Mouse (Mus musculus): ENCODE measurements around the gene Gm21987.
"Not testable (repeated sequence)": the region's sequence is repeated elsewhere in the genome, so short reads cannot be mapped to it uniquely, and the experiment has no call there.

The Gm21987 gene

GRCm38 (mm10) chr16:38346529-38347325 is at the start of gene Gm21987, which contains the start of gene Cox17:
TSS of gene Gm21987 (plus strand) at chr16:38347040.
TSS of gene Cox17 (plus strand) at chr16:38346991.
- peak; percentile 84 for DNase-seq (ENCODE audit: low spot score)

GRCm38 (mm10) chr16:38298410-38298809 is 48.4 kb upstream of the Gm21987 start:
- DNase-seq (ENCODE audit: low spot score): no peak

- DNase-seq (ENCODE audit: low spot score): no peak
These were observed 44.5 kb upstream of the Gm21987 start for GRCm38 (mm10) chr16:38302367-38302766.

GRCm38 (mm10) chr16:38304460-38305194 is 42.2 kb upstream of the Gm21987 start:
- DNase-seq (ENCODE audit: low spot score): no peak

GRCm38 (mm10) chr16:38306571-38307220 is 40.1 kb upstream of the Gm21987 start:
- DNase-seq (ENCODE audit: low spot score): no peak

- DNase-seq (ENCODE audit: low spot score): no peak
These were observed 39.6 kb upstream of the Gm21987 start for GRCm38 (mm10) chr16:38307221-38307605.

- no peak for DNase-seq (ENCODE audit: low spot score)
These were observed 39.2 kb upstream of the Gm21987 start for GRCm38 (mm10) chr16:38307651-38308050.

- no peak for DNase-seq (ENCODE audit: low spot score)
These were observed 38.6 kb upstream of the Gm21987 start for GRCm38 (mm10) chr16:38308195-38308594.

- DNase-seq (ENCODE audit: low spot score): no peak
These were observed 28.3 kb upstream of the Gm21987 start for GRCm38 (mm10) chr16:38318492-38318891.

- DNase-seq (ENCODE audit: low spot score): no peak
These were observed 27.8 kb upstream of the Gm21987 start for GRCm38 (mm10) chr16:38319087-38319486.

- DNase-seq (ENCODE audit: low spot score): peak; percentile 5
These were observed 25.3 kb upstream of the Gm21987 start for GRCm38 (mm10) chr16:38321452-38321935.

GRCm38 (mm10) chr16:38324311-38324710 is 22.5 kb upstream of the Gm21987 start:
- no peak for DNase-seq (ENCODE audit: low spot score)

GRCm38 (mm10) chr16:38326778-38327397 is 20.0 kb upstream of the Gm21987 start:
- no peak for DNase-seq (ENCODE audit: low spot score)

GRCm38 (mm10) chr16:38329340-38329739 is 17.5 kb upstream of the Gm21987 start:
- no peak for DNase-seq (ENCODE audit: low spot score)

- DNase-seq (ENCODE audit: low spot score): no peak
These were observed 12.4 kb upstream of the Gm21987 start for GRCm38 (mm10) chr16:38334431-38334830.

GRCm38 (mm10) chr16:38338077-38338476 is 8.8 kb upstream of the Gm21987 start:
- not testable (repeated sequence) for DNase-seq (ENCODE audit: low spot score)

- DNase-seq (ENCODE audit: low spot score): peak; percentile 12
These were observed 5.2 kb upstream of the Gm21987 start, which contains the start of gene Maats1 for GRCm38 (mm10) chr16:38341396-38342324. TSS of gene Maats1 (minus strand) at chr16:38342143.

- DNase-seq (ENCODE audit: low spot score): no peak
These were observed 1.7 kb upstream of the Gm21987 start for GRCm38 (mm10) chr16:38344941-38345725.

- no peak for DNase-seq (ENCODE audit: low spot score)
These were observed 748 bp downstream of the Gm21987 start for GRCm38 (mm10) chr16:38347588-38347987.

GRCm38 (mm10) chr16:38348217-38348761 is 1.4 kb downstream of the Gm21987 start:
- DNase-seq (ENCODE audit: low spot score): no peak

All from spleen, adult 12 weeks (tissue).